Mouse (Mus musculus) mammary gland, adult 2 months (tissue): ENCODE measurements around the gene Cyb5r3. TPM values are rescaled to one million over a fixed set of nuclear protein-coding genes. Genes with fewer than 3 reads are reported as not detected.

Experiments used
- polyA plus RNA-seq: library from polyadenylated mRNA; depleted of rRNA; stranded (reverse); fragments of >200 nt; gene quantifications from 2 replicates; pipeline ENCODE4 v1.2.3, GENCODE M21; 2012; ENCODE audit warnings: low replicate concordance; rRNA removed

The Cyb5r3 gene
- 193 and 222 TPM in 2 replicates for polyA plus RNA-seq

DNA sequence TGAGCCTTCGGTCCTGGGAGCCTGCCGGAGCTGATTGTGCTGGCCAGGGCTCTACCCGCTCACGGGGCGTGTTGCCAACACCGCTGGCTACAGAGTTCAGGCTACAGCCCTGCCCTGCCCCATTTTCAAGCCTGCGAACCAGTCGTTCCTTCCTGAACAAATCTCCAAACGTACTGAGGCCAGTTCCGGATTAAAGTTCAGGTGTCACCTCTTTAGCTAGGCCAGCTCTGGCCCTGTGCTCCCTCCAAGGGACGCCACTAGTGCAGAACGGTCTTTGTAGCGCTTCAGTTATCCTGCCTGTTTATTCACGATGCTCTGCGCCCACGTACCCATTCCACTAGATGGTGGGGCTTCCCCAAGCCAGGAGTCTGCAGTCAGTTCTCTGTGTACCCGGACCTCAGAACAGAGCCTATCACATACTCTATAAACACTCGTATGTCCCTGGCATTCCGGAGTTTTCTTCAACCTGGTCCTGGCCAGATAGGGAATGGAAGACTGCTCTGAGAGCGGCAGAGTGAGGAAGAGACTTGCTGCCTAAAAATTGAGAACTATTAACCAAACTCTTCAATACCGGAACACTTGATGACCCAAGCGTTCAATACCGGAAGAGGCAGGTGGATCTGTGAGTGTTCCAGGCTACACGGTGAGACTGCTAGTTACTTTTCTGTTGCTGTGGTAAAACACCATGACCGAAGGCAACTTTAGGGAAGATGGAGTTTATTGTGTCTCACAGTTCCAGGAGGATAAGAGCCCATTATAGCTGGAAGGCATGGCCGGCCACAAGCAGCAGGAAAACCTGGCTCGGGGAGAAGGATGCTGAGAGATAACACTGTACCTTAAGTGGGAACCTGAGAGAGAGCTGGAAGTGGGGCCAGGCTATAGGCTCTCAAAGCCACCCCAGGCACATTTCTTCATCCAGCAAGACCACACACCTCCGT lies at the start of gene Cyb5r3:
TSS of gene Cyb5r3 (minus strand) at position 101 of the 938 bp plus-strand sequence.

GRCm38 (mm10) chr15:83149196-83150072 lies 23.0 kb downstream of the Cyb5r3 start, which contains the start of gene Poldip3:
Gene Poldip3 (minus strand): TSS chr15:83149384.

DNA sequence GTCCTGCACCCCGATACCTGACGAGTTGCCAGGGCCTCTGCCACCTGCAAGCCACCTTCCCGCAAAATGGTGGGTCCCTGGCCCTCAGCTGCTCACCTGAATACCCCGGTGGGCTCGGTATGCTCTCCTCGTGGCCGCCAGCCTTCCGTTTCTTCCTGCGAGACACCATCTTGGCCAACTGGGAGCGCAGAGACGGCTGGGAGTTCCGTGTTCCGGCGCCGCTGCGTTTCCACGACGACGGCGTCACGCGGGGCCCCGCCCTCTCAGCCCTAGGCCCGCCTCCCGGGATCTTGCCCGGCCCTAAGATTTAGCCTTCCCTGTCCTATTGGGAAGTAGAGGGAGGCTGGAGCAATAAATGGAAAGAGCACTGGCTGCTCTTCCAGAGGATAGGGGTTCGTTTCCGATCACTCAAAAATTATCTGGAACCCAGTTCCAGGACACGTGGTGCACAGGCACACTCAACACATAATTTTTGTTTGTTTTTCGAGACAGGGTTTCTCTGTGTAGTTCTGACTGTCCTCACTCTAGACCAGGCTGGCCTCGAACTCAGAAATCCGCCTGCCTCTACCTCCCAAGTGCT lies 49.7 kb downstream of the Cyb5r3 start, which contains the start of gene Rrp7a:
TSS of gene Rrp7a (minus strand) at position 236 of the 580 bp plus-strand sequence.

Other genes starting within 250 kb of the Cyb5r3 start
- gene Tcf20, start 184.7 kb downstream of the Cyb5r3 start, polyA plus RNA-seq, result 13.8 and 21.9 TPM in 2 replicates
- 17.0 and 26.0 TPM in 2 replicates for gene Nfam1, start 139.3 kb downstream of the Cyb5r3 start, polyA plus RNA-seq
- gene Serhl, start 83.1 kb downstream of the Cyb5r3 start, polyA plus RNA-seq, result 69.7 and 83.5 TPM in 2 replicates
- gene Rrp7a, start 49.8 kb downstream of the Cyb5r3 start, polyA plus RNA-seq, result 108 and 127 TPM in 2 replicates
- gene Poldip3, start 23.2 kb downstream of the Cyb5r3 start, polyA plus RNA-seq, result 50.0 and 62.5 TPM in 2 replicates
- 22.1 and 29.7 TPM in 2 replicates for gene A4galt, start 79.2 kb upstream of the Cyb5r3 start, polyA plus RNA-seq
- 18.9 and 26.0 TPM in 2 replicates for gene Arfgap3, start 177.7 kb upstream of the Cyb5r3 start, polyA plus RNA-seq